Mouse (Mus musculus): Measurements from ENCODE around the gene Tnfrsf12a. TPM values are rescaled to one million over a fixed set of nuclear protein-coding genes. Genes with fewer than 3 reads are reported as not detected.
A peak's percentile ranks its signal among the peaks of the same experiment; 100 is the strongest.

The Tnfrsf12a gene
- polyA plus RNA-seq, 1 experiment from 2014 or later = 10.4 TPM

- H3K4me1 ChIP-seq = peaks cover 47% of the 10 kb centered on the region
- WGBS = 2% methylated on average over 38 of the region's 38 CpGs
Measured at GRCm38 (mm10) chr17:23679127-23679835, 2.0 kb upstream of the Tnfrsf12a start, which contains the start of gene Cldn6. Gene Cldn6 (plus strand): TSS chr17:23679249.

GRCm38 (mm10) chr17:23676473-23677031 lies 716 bp downstream of the Tnfrsf12a start:
- Histone ChIP-seq H3K27ac (no peak overlapping the region), H3K9ac (peak overlapping the region; percentile 73), H3K4me1 (peaks cover 40% of the 10 kb centered on the region), H3K36me3 (no peaks in the 10 kb centered on the region), H3K9me3 (no peaks in the 10 kb centered on the region), H3K4me3 (peak overlapping the region; percentile 58), H3K4me2 (peak overlapping the region; percentile 97), H3K27me3 (peaks cover 58% of the 10 kb centered on the region)
- no peak for ATAC-seq (ENCODE audit: insufficient number of reproducible peaks, insufficient read depth, low FRiP score, low TSS enrichment, low read depth)
- 2% methylated on average over 33 of the region's 37 CpGs for WGBS

More at GRCm38 (mm10) chr17:23679127-23679835, 2.0 kb upstream of the Tnfrsf12a start, which contains the start of gene Cldn6:
- Histone ChIP-seq H3K4me2 (peak within 1 kb of the TSS; percentile 51), H3K36me3 (no peaks in the 10 kb centered on the region), H3K27me3 (peaks cover 85% of the 10 kb centered on the region), H3K9me3 (no peaks in the 10 kb centered on the region), H3K9ac (0 out of 2 replicates have a peak within 1 kb of the TSS, but pooled peaks have one; percentile 49), H3K4me3 (peak within 1 kb of the TSS; percentile 31), H3K27ac (peak within 1 kb of the TSS; percentile 5; the same call in 1 of the 2 replicates)
- ATAC-seq (ENCODE audit: insufficient number of reproducible peaks, insufficient read depth, low FRiP score, low TSS enrichment, low read depth) = no peak

GRCm38 (mm10) chr17:23675564-23676281 lies 1.5 kb downstream of the Tnfrsf12a start:
- 13% methylated on average over 15 of the region's 15 CpGs for WGBS
- Histone ChIP-seq H3K4me2 (peak overlapping the region; percentile 97), H3K4me3 (peak overlapping the region; percentile 58), H3K36me3 (0 out of 2 replicates have a peak, but pooled peaks cover under 1% of the 10 kb centered on the region), H3K9me3 (no peaks in the 10 kb centered on the region), H3K27me3 (peaks cover 50% of the 10 kb centered on the region), H3K27ac (0 out of 2 replicates have a peak overlapping the region, but pooled peaks have one; percentile 48), H3K4me1 (peaks cover 40% of the 10 kb centered on the region), H3K9ac (peak overlapping the region; percentile 73; the same call in 1 of the 2 replicates)
- no peak for ATAC-seq (ENCODE audit: insufficient number of reproducible peaks, insufficient read depth, low FRiP score, low TSS enrichment, low read depth)

GRCm38 (mm10) chr17:23675127-23675526 lies 2.1 kb downstream of the Tnfrsf12a start:
- H3K27me3 ChIP-seq = peaks cover 44% of the 10 kb centered on the region
- H3K4me2 ChIP-seq = peak overlapping the region; percentile 97
- peak overlapping the region; percentile 68; the same call in 1 of the 2 replicates for H3K4me3 ChIP-seq
- ATAC-seq (ENCODE audit: insufficient number of reproducible peaks, insufficient read depth, low FRiP score, low TSS enrichment, low read depth) = no peak
- H3K4me1 ChIP-seq = peaks cover 40% of the 10 kb centered on the region
- 0 out of 2 replicates have a peak overlapping the region, but pooled peaks have one; percentile 75 for H3K9ac ChIP-seq
- H3K36me3 ChIP-seq = peaks cover 7% of the 10 kb centered on the region
- 0 out of 2 replicates have a peak overlapping the region, but pooled peaks have one; percentile 7 for H3K27ac ChIP-seq
- 35% methylated on average over 5 of the region's 5 CpGs for WGBS
- H3K9me3 ChIP-seq = no peaks in the 10 kb centered on the region

GRCm38 (mm10) chr17:23674271-23674952 lies 2.9 kb downstream of the Tnfrsf12a start:
- Histone ChIP-seq H3K27me3 (peaks cover 37% of the 10 kb centered on the region), H3K4me2 (peak overlapping the region; percentile 97), H3K36me3 (peaks cover 14% of the 10 kb centered on the region), H3K4me1 (peaks cover 40% of the 10 kb centered on the region), H3K4me3 (peak overlapping the region; percentile 68), H3K9me3 (no peaks in the 10 kb centered on the region), H3K27ac (no peak overlapping the region), H3K9ac (peak overlapping the region; percentile 75)
- WGBS = 36% methylated on average over 9 of the region's 9 CpGs
- ATAC-seq (ENCODE audit: insufficient number of reproducible peaks, insufficient read depth, low FRiP score, low TSS enrichment, low read depth) = no peak

GRCm38 (mm10) chr17:23673424-23674073 lies 3.7 kb downstream of the Tnfrsf12a start, which contains the start of the genes Hcfc1r1 and Thoc6:
Gene Hcfc1r1 (plus strand): TSS chr17:23673596.
Gene Thoc6 (minus strand): TSS chr17:23673882.
- H3K4me3 ChIP-seq = peak within 1 kb of the TSS; percentile 68
- peaks cover 22% of the 10 kb centered on the region for H3K36me3 ChIP-seq
- peak within 1 kb of the TSS; percentile 97 for H3K4me2 ChIP-seq
- peak within 1 kb of the TSS; percentile 80 for H3K27ac ChIP-seq
- WGBS = under 1% methylated on average over 45 of the region's 45 CpGs
- ATAC-seq (ENCODE audit: insufficient number of reproducible peaks, insufficient read depth, low FRiP score, low TSS enrichment, low read depth) = peak; percentile 90
- no peaks in the 10 kb centered on the region for H3K9me3 ChIP-seq
- H3K4me1 ChIP-seq = peaks cover 40% of the 10 kb centered on the region
- peaks cover 28% of the 10 kb centered on the region for H3K27me3 ChIP-seq
- H3K9ac ChIP-seq = peak within 1 kb of the TSS; percentile 75

- ATAC-seq (ENCODE audit: insufficient number of reproducible peaks, insufficient read depth, low FRiP score, low TSS enrichment, low read depth) = no peak
- Histone ChIP-seq H3K36me3 (peaks cover 30% of the 10 kb centered on the region), H3K9ac (no peak overlapping the region), H3K4me3 (peak overlapping the region; percentile 68), H3K27me3 (peaks cover 21% of the 10 kb centered on the region), H3K27ac (no peak overlapping the region), H3K4me2 (peak overlapping the region; percentile 97), H3K4me1 (peaks cover 39% of the 10 kb centered on the region), H3K9me3 (no peaks in the 10 kb centered on the region)
- 60% methylated on average over 3 of the region's 3 CpGs for WGBS
Measured at GRCm38 (mm10) chr17:23672761-23673160, 4.5 kb downstream of the Tnfrsf12a start.

GRCm38 (mm10) chr17:23671519-23671918 lies 5.7 kb downstream of the Tnfrsf12a start:
- Histone ChIP-seq H3K4me3 (no peak overlapping the region), H3K9me3 (no peaks in the 10 kb centered on the region), H3K36me3 (peaks cover 43% of the 10 kb centered on the region), H3K27ac (no peak overlapping the region), H3K27me3 (peaks cover 13% of the 10 kb centered on the region), H3K9ac (no peak overlapping the region), H3K4me2 (no peak overlapping the region), H3K4me1 (peaks cover 31% of the 10 kb centered on the region)
- no peak for ATAC-seq (ENCODE audit: insufficient number of reproducible peaks, insufficient read depth, low FRiP score, low TSS enrichment, low read depth)
- WGBS = 95% methylated on average over 3 of the region's 3 CpGs

GRCm38 (mm10) chr17:23670516-23671074 lies 6.7 kb downstream of the Tnfrsf12a start:
- Histone ChIP-seq H3K9ac (no peak overlapping the region), H3K4me2 (no peak overlapping the region), H3K4me3 (no peak overlapping the region), H3K9me3 (no peaks in the 10 kb centered on the region), H3K36me3 (peaks cover 51% of the 10 kb centered on the region), H3K4me1 (peaks cover 23% of the 10 kb centered on the region), H3K27me3 (peaks cover 4% of the 10 kb centered on the region), H3K27ac (no peak overlapping the region)
- WGBS = 91% methylated on average over 7 of the region's 7 CpGs
- ATAC-seq (ENCODE audit: insufficient number of reproducible peaks, insufficient read depth, low FRiP score, low TSS enrichment, low read depth) = no peak

- no peak for ATAC-seq (ENCODE audit: insufficient number of reproducible peaks, insufficient read depth, low FRiP score, low TSS enrichment, low read depth)
- no peak overlapping the region for H3K9ac ChIP-seq
- peaks cover 48% of the 10 kb centered on the region for H3K36me3 ChIP-seq
- H3K4me2 ChIP-seq = 0 out of 2 replicates have a peak overlapping the region, but pooled peaks have one; percentile 11
- 76% methylated on average over 14 of the region's 14 CpGs for WGBS
- peaks cover 19% of the 10 kb centered on the region for H3K4me1 ChIP-seq
- H3K27me3 ChIP-seq = peaks cover 28% of the 10 kb centered on the region
- H3K27ac ChIP-seq = no peak overlapping the region
- no peak overlapping the region for H3K4me3 ChIP-seq
- no peaks in the 10 kb centered on the region for H3K9me3 ChIP-seq
Measured at GRCm38 (mm10) chr17:23665511-23665910, 11.8 kb downstream of the Tnfrsf12a start.
